Mouse (Mus musculus): ENCODE measurements at regions not wholly inside any gene's neighbourhood (a gene's known extent, or its start where the extent isn't known, plus 50 kb on each side); places are given as distances from the start of the nearest gene placed in this dataset.

- ATAC-seq (replicated peaks; ENCODE audit: insufficient number of reproducible peaks, low FRiP score, low TSS enrichment) = no peak
- peaks cover 7% of the 10 kb centered on the region for H3K9me3 ChIP-seq (replicated peaks; ENCODE audit: control insufficient read depth, low read length)
- H3K4me2 ChIP-seq = no peak overlapping the region
- no peak overlapping the region for H3K9ac ChIP-seq (ENCODE audit: low read depth, low read length)
- H3K27ac ChIP-seq (ENCODE audit: low read depth, low read length) = no peak overlapping the region
- 37% methylated on average over 4 of the region's 4 CpGs for WGBS (ENCODE audit: insufficient replicate concordance)
- no peaks in the 10 kb centered on the region for H3K27me3 ChIP-seq (ENCODE audit: control insufficient read depth, insufficient read depth, low read length)
- H3K36me3 ChIP-seq (ENCODE audit: control insufficient read depth, insufficient read depth, low read length) = no peaks in the 10 kb centered on the region
- H3K4me3 ChIP-seq (ENCODE audit: low read depth, low read length) = no peak overlapping the region
- 0 out of 2 replicates have a peak, but pooled peaks cover 2% of the 10 kb centered on the region for H3K4me1 ChIP-seq (ENCODE audit: control insufficient read depth, insufficient read depth, low read length)
Measured at GRCm38 (mm10) chr14:67541271-67541711, 1532.3 kb upstream of the Gulo start.

GRCm38 (mm10) chr14:67538696-67539095 is 1529.7 kb upstream of the Gulo start:
- 53% methylated on average over 9 of the region's 9 CpGs for WGBS (ENCODE audit: insufficient replicate concordance)

GRCm38 (mm10) chr14:67536787-67537659 is 1528.0 kb upstream of the Gulo start:
- no peak for ATAC-seq (replicated peaks; ENCODE audit: insufficient number of reproducible peaks, low FRiP score, low TSS enrichment)
- Histone ChIP-seq H3K9me3 (replicated peaks; ENCODE audit: control insufficient read depth, low read length) (no peaks in the 10 kb centered on the region), H3K4me1 (ENCODE audit: control insufficient read depth, insufficient read depth, low read length) (0 out of 2 replicates have a peak, but pooled peaks cover 2% of the 10 kb centered on the region), H3K27me3 (ENCODE audit: control insufficient read depth, insufficient read depth, low read length) (no peaks in the 10 kb centered on the region), H3K4me2 (no peak overlapping the region), H3K4me3 (ENCODE audit: low read depth, low read length) (no peak overlapping the region), H3K36me3 (ENCODE audit: control insufficient read depth, insufficient read depth, low read length) (no peaks in the 10 kb centered on the region), H3K27ac (ENCODE audit: low read depth, low read length) (no peak overlapping the region), H3K9ac (ENCODE audit: low read depth, low read length) (no peak overlapping the region)
- WGBS (ENCODE audit: insufficient replicate concordance) = 35% methylated on average over 8 of the region's 8 CpGs

More at GRCm38 (mm10) chr14:67538696-67539095, 1529.7 kb upstream of the Gulo start:
- Histone ChIP-seq H3K36me3 (ENCODE audit: control insufficient read depth, insufficient read depth, low read length) (no peaks in the 10 kb centered on the region), H3K4me3 (ENCODE audit: low read depth, low read length) (no peak overlapping the region), H3K9ac (ENCODE audit: low read depth, low read length) (no peak overlapping the region), H3K9me3 (replicated peaks; ENCODE audit: control insufficient read depth, low read length) (peaks cover 2% of the 10 kb centered on the region), H3K4me1 (ENCODE audit: control insufficient read depth, insufficient read depth, low read length) (0 out of 2 replicates have a peak, but pooled peaks cover 2% of the 10 kb centered on the region), H3K27ac (ENCODE audit: low read depth, low read length) (no peak overlapping the region), H3K27me3 (ENCODE audit: control insufficient read depth, insufficient read depth, low read length) (no peaks in the 10 kb centered on the region), H3K4me2 (no peak overlapping the region)
- ATAC-seq (replicated peaks; ENCODE audit: insufficient number of reproducible peaks, low FRiP score, low TSS enrichment) = no peak

- no peak overlapping the region for H3K4me2 ChIP-seq
- no peaks in the 10 kb centered on the region for H3K4me1 ChIP-seq (ENCODE audit: control insufficient read depth, insufficient read depth, low read length)
- H3K27ac ChIP-seq (ENCODE audit: low read depth, low read length) = no peak overlapping the region
- H3K27me3 ChIP-seq (ENCODE audit: control insufficient read depth, insufficient read depth, low read length) = no peaks in the 10 kb centered on the region
- H3K9me3 ChIP-seq (replicated peaks; ENCODE audit: control insufficient read depth, low read length) = no peaks in the 10 kb centered on the region
- H3K36me3 ChIP-seq (ENCODE audit: control insufficient read depth, insufficient read depth, low read length) = no peaks in the 10 kb centered on the region
- WGBS (ENCODE audit: insufficient replicate concordance) = 76% methylated on average over 12 of the region's 12 CpGs
- ATAC-seq (replicated peaks; ENCODE audit: insufficient number of reproducible peaks, low FRiP score, low TSS enrichment) = no peak
- H3K9ac ChIP-seq (ENCODE audit: low read depth, low read length) = no peak overlapping the region
- no peak overlapping the region for H3K4me3 ChIP-seq (ENCODE audit: low read depth, low read length)
Measured at GRCm38 (mm10) chr14:67506729-67507395, 1497.9 kb upstream of the Gulo start.

GRCm38 (mm10) chr14:67492086-67492485 is 1483.1 kb upstream of the Gulo start:
- H3K27ac ChIP-seq (ENCODE audit: low read depth, low read length) = no peak overlapping the region
- H3K4me3 ChIP-seq (ENCODE audit: low read depth, low read length) = no peak overlapping the region
- 0 out of 2 replicates have a peak, but pooled peaks cover 1% of the 10 kb centered on the region for H3K27me3 ChIP-seq (ENCODE audit: control insufficient read depth, insufficient read depth, low read length)
- ATAC-seq (replicated peaks; ENCODE audit: insufficient number of reproducible peaks, low FRiP score, low TSS enrichment) = no peak
- no peak overlapping the region for H3K4me2 ChIP-seq
- H3K9ac ChIP-seq (ENCODE audit: low read depth, low read length) = no peak overlapping the region
- no peaks in the 10 kb centered on the region for H3K4me1 ChIP-seq (ENCODE audit: control insufficient read depth, insufficient read depth, low read length)
- WGBS (ENCODE audit: insufficient replicate concordance) = 86% methylated on average over 10 of the region's 10 CpGs
- no peaks in the 10 kb centered on the region for H3K36me3 ChIP-seq (ENCODE audit: control insufficient read depth, insufficient read depth, low read length)
- H3K9me3 ChIP-seq (replicated peaks; ENCODE audit: control insufficient read depth, low read length) = no peaks in the 10 kb centered on the region

GRCm38 (mm10) chr14:67486676-67487075 is 1477.7 kb upstream of the Gulo start:
- Histone ChIP-seq H3K9me3 (replicated peaks; ENCODE audit: control insufficient read depth, low read length) (no peaks in the 10 kb centered on the region), H3K4me3 (ENCODE audit: low read depth, low read length) (no peak overlapping the region), H3K4me2 (no peak overlapping the region), H3K36me3 (ENCODE audit: control insufficient read depth, insufficient read depth, low read length) (no peaks in the 10 kb centered on the region), H3K27me3 (ENCODE audit: control insufficient read depth, insufficient read depth, low read length) (0 out of 2 replicates have a peak, but pooled peaks cover 2% of the 10 kb centered on the region), H3K9ac (ENCODE audit: low read depth, low read length) (no peak overlapping the region), H3K4me1 (ENCODE audit: control insufficient read depth, insufficient read depth, low read length) (no peaks in the 10 kb centered on the region), H3K27ac (ENCODE audit: low read depth, low read length) (no peak overlapping the region)
- WGBS (ENCODE audit: insufficient replicate concordance) = 23% methylated on average over 10 of the region's 10 CpGs
- ATAC-seq (replicated peaks; ENCODE audit: insufficient number of reproducible peaks, low FRiP score, low TSS enrichment) = no peak

- H3K4me1 ChIP-seq (ENCODE audit: control insufficient read depth, insufficient read depth, low read length) = no peaks in the 10 kb centered on the region
- WGBS (ENCODE audit: insufficient replicate concordance) = 82% methylated on average over 4 of the region's 4 CpGs
- no peak overlapping the region for H3K4me2 ChIP-seq
- H3K36me3 ChIP-seq (ENCODE audit: control insufficient read depth, insufficient read depth, low read length) = no peaks in the 10 kb centered on the region
- no peak overlapping the region for H3K9ac ChIP-seq (ENCODE audit: low read depth, low read length)
- ATAC-seq (replicated peaks; ENCODE audit: insufficient number of reproducible peaks, low FRiP score, low TSS enrichment) = no peak
- H3K9me3 ChIP-seq (replicated peaks; ENCODE audit: control insufficient read depth, low read length) = no peaks in the 10 kb centered on the region
- no peak overlapping the region for H3K4me3 ChIP-seq (ENCODE audit: low read depth, low read length)
- H3K27ac ChIP-seq (ENCODE audit: low read depth, low read length) = no peak overlapping the region
- H3K27me3 ChIP-seq (ENCODE audit: control insufficient read depth, insufficient read depth, low read length) = 0 out of 2 replicates have a peak, but pooled peaks cover 2% of the 10 kb centered on the region
Measured at GRCm38 (mm10) chr14:67485449-67485800, 1476.4 kb upstream of the Gulo start.

GRCm38 (mm10) chr14:67484533-67485448 is 1475.8 kb upstream of the Gulo start:
- H3K36me3 ChIP-seq (ENCODE audit: control insufficient read depth, insufficient read depth, low read length) = no peaks in the 10 kb centered on the region
- H3K4me2 ChIP-seq = no peak overlapping the region
- H3K4me3 ChIP-seq (ENCODE audit: low read depth, low read length) = no peak overlapping the region
- no peaks in the 10 kb centered on the region for H3K4me1 ChIP-seq (ENCODE audit: control insufficient read depth, insufficient read depth, low read length)
- ATAC-seq (replicated peaks; ENCODE audit: insufficient number of reproducible peaks, low FRiP score, low TSS enrichment) = no peak
- H3K27me3 ChIP-seq (ENCODE audit: control insufficient read depth, insufficient read depth, low read length) = 0 out of 2 replicates have a peak, but pooled peaks cover 2% of the 10 kb centered on the region
- 54% methylated on average over 19 of the region's 19 CpGs for WGBS (ENCODE audit: insufficient replicate concordance)
- no peak overlapping the region for H3K27ac ChIP-seq (ENCODE audit: low read depth, low read length)
- no peak overlapping the region for H3K9ac ChIP-seq (ENCODE audit: low read depth, low read length)
- H3K9me3 ChIP-seq (replicated peaks; ENCODE audit: control insufficient read depth, low read length) = no peaks in the 10 kb centered on the region

Data from heart, embryonic 11.5 days (tissue).